Mouse (Mus musculus) lung, postnatal 0 days (tissue): Measurements from ENCODE around the gene Tnfsf15. TPM values are rescaled to one million over a fixed set of nuclear protein-coding genes. Genes with fewer than 3 reads are reported as not detected.

Experiments used
- ATAC-seq: fragments of 200-750 bp; cut with Nextera tagmentation; 2 replicates; pipeline ENCODE4 v1.8.0; 2017; ENCODE audit warnings: moderate library complexity
- DNase-seq: peaks from one replicate; pipeline ENCODE4 v3.0.0-alpha.2; 2016; ENCODE audit warnings: low spot score
- H3K27ac ChIP-seq: fragments of 300-500 bp; sonication (generic); 2 replicates; pipeline ENCODE4 v1.5.1; 2014; ENCODE audit warnings: antibody characterized with exemption, mild to moderate bottlenecking, low read length, mixed read lengths
- H3K27me3 ChIP-seq: fragments of 300-500 bp; sonication (generic); replicated peaks from 2 replicates; pipeline ENCODE4 v1.6.1; 2014; ENCODE audit warnings: low read length, mixed read lengths; ENCODE audit not compliant: insufficient read depth
- H3K36me3 ChIP-seq: fragments of 300-500 bp; sonication (generic); 2 replicates; pipeline ENCODE4 v1.6.1; 2014; ENCODE audit warnings: low read length, mixed read lengths; ENCODE audit not compliant: insufficient read depth
- H3K4me1 ChIP-seq: fragments of 300-500 bp; sonication (generic); 2 replicates; pipeline ENCODE4 v1.6.1; 2014; ENCODE audit warnings: antibody characterized with exemption, low read depth, low read length, mixed read lengths; ENCODE audit not compliant: insufficient read depth
- H3K4me2 ChIP-seq: fragments of 300-500 bp; sonication (generic); replicated peaks from 2 replicates; pipeline ENCODE4 v1.6.1; 2014; ENCODE audit warnings: low read depth, mild to moderate bottlenecking, low read length, moderate library complexity, mixed read lengths
- H3K4me3 ChIP-seq: fragments of 300-500 bp; sonication (generic); 2 replicates; pipeline ENCODE4 v1.5.1; 2014; ENCODE audit warnings: low read depth, low read length
- H3K9ac ChIP-seq: fragments of 300-500 bp; sonication (generic); replicated peaks from 2 replicates; pipeline ENCODE4 v1.6.1; 2014; ENCODE audit warnings: low read depth, mild to moderate bottlenecking
- H3K9me3 ChIP-seq: fragments of 300-500 bp; sonication (generic); 2 replicates; pipeline ENCODE4 v1.6.1; 2016; ENCODE audit warnings: low read length, mixed read lengths
- CTCF ChIP-seq: IDR thresholded peaks from 2 replicates; pipeline ENCODE4 v1.5.1; 2016; ENCODE audit warnings: antibody characterized with exemption, mild to moderate bottlenecking
- EP300 ChIP-seq: IDR thresholded peaks from 2 replicates; pipeline ENCODE4 v1.6.1; 2016; ENCODE audit warnings: antibody characterized with exemption, mild to moderate bottlenecking, control low read depth
- WGBS: fragments of 180-500 bp; shearing (Covaris S2); extraction: QIAGEN DNeasy Blood & Tissue Kit; methylation state at CpG from one replicate; pipeline ENCODE4 v1.1.7; 2014; 5-methylcytosine and 5-hydroxymethylcytosine counted together
- polyA plus RNA-seq: library from polyadenylated mRNA; unstranded; fragments of >200 nt; fragmentation: Nextera tagmentation; extraction: Ambion mirVana; gene quantifications from 2 replicates; pipeline ENCODE4 v1.2.1, GENCODE M21; 2015

Gene Tnfsf15
- polyA plus RNA-seq, 1 experiment from 2014 or later: 1.0 TPM

DNA sequence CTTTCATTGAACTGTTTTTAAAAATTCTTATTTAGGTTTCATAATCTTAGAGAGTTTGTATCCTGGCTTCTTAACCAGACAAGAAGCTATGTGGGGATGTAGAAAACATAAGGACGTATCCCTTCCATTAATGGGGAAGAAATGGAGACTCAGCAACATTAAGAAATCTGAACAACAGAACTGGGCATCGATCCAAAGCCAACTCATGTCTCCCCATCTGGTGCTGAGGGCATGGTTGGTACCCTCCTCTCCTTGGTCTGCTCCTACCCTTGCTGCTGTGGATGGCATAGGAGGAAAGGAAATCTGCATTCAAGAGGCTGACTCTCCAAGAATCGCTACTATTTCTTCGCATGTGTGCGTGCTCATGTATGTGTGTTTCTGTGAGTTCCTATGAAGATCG is 61.2 kb downstream of the Tnfsf15 start:
- no peak overlapping the region for H3K4me2 ChIP-seq
- H3K27me3 ChIP-seq: no peaks in the 10 kb centered on the region
- H3K9ac ChIP-seq: no peak overlapping the region
- no peaks in the 10 kb centered on the region for H3K36me3 ChIP-seq
- no peak for TF ChIP-seq EP300
- TF ChIP-seq CTCF: no peak
- ATAC-seq (no peak), DNase-seq (no peak)
- WGBS: 89% methylated on average over 6 of the region's 6 CpGs
- no peaks in the 10 kb centered on the region for H3K9me3 ChIP-seq
- H3K4me1 ChIP-seq: no peaks in the 10 kb centered on the region
- no peak overlapping the region for H3K27ac ChIP-seq
- no peak overlapping the region for H3K4me3 ChIP-seq

DNA sequence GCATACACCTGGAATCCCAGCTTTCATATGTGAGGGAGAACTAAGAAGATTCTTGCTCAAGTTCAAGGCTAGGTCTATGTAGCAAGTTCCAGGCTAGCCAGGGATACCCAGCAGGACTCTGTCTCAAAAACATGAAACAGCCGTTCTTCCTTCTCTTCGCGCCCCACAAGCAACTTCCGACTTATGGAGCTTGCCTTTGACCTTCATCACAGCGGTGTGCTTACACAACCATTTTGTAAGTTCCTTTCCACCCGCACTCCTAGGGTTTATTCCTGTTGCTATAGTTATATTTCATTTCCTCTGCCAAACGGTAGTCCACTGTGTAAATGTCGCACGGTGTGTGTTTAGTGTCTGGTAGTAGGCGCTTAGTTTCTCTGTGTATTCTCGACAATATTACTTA is 61.9 kb downstream of the Tnfsf15 start:
- ATAC-seq: no peak
- WGBS: 60% methylated on average over 11 of the region's 11 CpGs

DNA sequence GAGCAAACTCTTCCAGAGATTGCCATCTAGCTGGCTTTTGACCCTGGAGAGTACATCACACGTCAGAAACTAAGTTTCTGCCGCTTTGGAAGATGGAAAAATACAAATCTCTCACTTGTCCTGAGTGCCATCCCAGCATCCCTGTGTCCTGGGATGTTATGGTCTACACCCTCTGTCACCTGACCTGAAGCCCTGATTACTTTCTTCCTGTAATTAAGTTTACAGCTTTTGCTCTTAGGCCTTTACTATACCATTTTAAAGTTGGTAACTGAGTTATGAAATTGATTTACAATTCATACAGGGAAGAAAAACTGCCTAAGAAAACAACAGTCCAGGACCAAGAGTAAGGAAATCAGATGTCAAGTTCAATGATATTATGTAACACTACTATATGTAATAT is 62.5 kb downstream of the Tnfsf15 start:
- WGBS: 71% methylated on average over 2 of the region's 2 CpGs
- DNase-seq: no peak

More for the DNA sequence above, 61.9 kb downstream of the Tnfsf15 start:
- Histone ChIP-seq H3K9ac (no peak overlapping the region), H3K36me3 (no peaks in the 10 kb centered on the region), H3K9me3 (no peaks in the 10 kb centered on the region), H3K4me2 (no peak overlapping the region), H3K27me3 (no peaks in the 10 kb centered on the region), H3K4me3 (no peak overlapping the region), H3K27ac (no peak overlapping the region), H3K4me1 (no peaks in the 10 kb centered on the region)
- peak; percentile 21 for DNase-seq
- TF ChIP-seq EP300 (no peak), CTCF (no peak)

DNA sequence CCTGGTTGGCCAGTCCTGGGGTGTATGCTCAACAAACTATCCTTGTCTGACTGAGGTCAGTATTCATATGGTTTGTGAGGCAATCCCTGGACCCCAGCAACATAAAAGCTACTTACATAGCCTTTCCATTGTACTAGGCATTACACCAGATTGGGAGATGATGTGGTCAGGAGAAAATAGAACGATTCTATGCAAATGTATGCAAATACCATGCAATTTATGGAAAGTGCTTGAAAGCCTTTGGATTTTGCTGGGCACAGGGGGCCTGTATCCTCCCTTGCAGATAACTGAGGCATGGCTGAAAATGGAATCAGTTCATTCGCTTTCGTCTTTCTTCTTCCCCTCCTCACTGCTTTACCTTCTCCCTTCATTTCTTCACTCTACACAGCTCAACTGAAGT is 63.4 kb downstream of the Tnfsf15 start:
- no peak for DNase-seq
- Histone ChIP-seq H3K9ac (no peak overlapping the region), H3K27ac (no peak overlapping the region), H3K36me3 (no peaks in the 10 kb centered on the region), H3K9me3 (no peaks in the 10 kb centered on the region), H3K4me2 (no peak overlapping the region), H3K4me1 (no peaks in the 10 kb centered on the region), H3K27me3 (no peaks in the 10 kb centered on the region), H3K4me3 (no peak overlapping the region)
- TF ChIP-seq EP300: no peak
- TF ChIP-seq CTCF: no peak
- ATAC-seq: no peak
- 90% methylated on average over 3 of the region's 3 CpGs for WGBS

More for the DNA sequence above, 62.5 kb downstream of the Tnfsf15 start:
- no peaks in the 10 kb centered on the region for H3K9me3 ChIP-seq
- no peak overlapping the region for H3K4me3 ChIP-seq
- no peak overlapping the region for H3K27ac ChIP-seq
- ATAC-seq: no peak
- no peak overlapping the region for H3K4me2 ChIP-seq
- no peaks in the 10 kb centered on the region for H3K36me3 ChIP-seq
- no peaks in the 10 kb centered on the region for H3K27me3 ChIP-seq
- no peaks in the 10 kb centered on the region for H3K4me1 ChIP-seq
- H3K9ac ChIP-seq: no peak overlapping the region
- TF ChIP-seq EP300 (no peak), CTCF (no peak)

Other genes with a start within 250 kb of the Tnfsf15 start
- 1.7 and 1.9 TPM in 2 replicates for gene Whrn, start 249.1 kb downstream of the Tnfsf15 start, polyA plus RNA-seq
- gene Atp6v1g1, start 200.3 kb downstream of the Tnfsf15 start, polyA plus RNA-seq: 364 and 369 TPM in 2 replicates
- 10.9 and 11.6 TPM in 2 replicates for gene Tmem268, start 186.3 kb downstream of the Tnfsf15 start, polyA plus RNA-seq
- gene Gm11213, start 139.9 kb downstream of the Tnfsf15 start, polyA plus RNA-seq: not detected in 2 replicates
- gene Tex48, start 122.7 kb downstream of the Tnfsf15 start, polyA plus RNA-seq: not detected in 2 replicates
- not detected in 2 replicates for gene Gm11214, start 81.7 kb downstream of the Tnfsf15 start, polyA plus RNA-seq
- gene Tnfsf8, start 116.2 kb upstream of the Tnfsf15 start, polyA plus RNA-seq: 0.10 TPM in 1 of 2 replicates, not detected in the other